Mouse (Mus musculus): ENCODE measurements around the gene Cyp2t4.

GRCm38 (mm10) chr7:27185986-27186385, 32.5 kb downstream of the Cyp2t4 start:
- TF ChIP-seq TAL1 (IDR thresholded peaks at IDR 0.05; ENCODE audit: low read length) (no peak), GATA1 (IDR thresholded peaks at IDR 0.05; ENCODE audit: low read length) (no peak)

All from erythroblast, embryonic 14.5 days (primary cell).